Mouse (Mus musculus) spleen, adult 10 weeks (tissue): ENCODE measurements around the gene Lrrc51. TPM values are rescaled to one million over a fixed set of nuclear protein-coding genes. Genes with fewer than 3 reads are reported as not detected.

Experiments
- polyA plus RNA-seq: library from polyadenylated mRNA; stranded (reverse); fragments of 350-450 nt; fragmentation: Illumina TruSeq; extraction: RNeasy Lipid Tissue Mini Kit (QIAGEN cat#74804); gene quantifications from one replicate; pipeline ENCODE4 v1.2.3, GENCODE M21; 2015; ENCODE audit warnings: low replicate concordance; ENCODE audit not compliant: insufficient read depth

Lrrc51 gene
- 3.0 TPM for polyA plus RNA-seq

GRCm38 (mm10) chr7:101933751-101934240 lies at the start of gene Lrrc51, which contains the start of gene Numa1:
Lrrc51 (minus strand) TSS chr7:101933895.
Numa1 (plus strand) TSS chr7:101934111.

GRCm38 (mm10) chr7:101906287-101906681 lies 27.4 kb downstream of the Lrrc51 start, which contains the start of gene Tomt:
Tomt (minus strand) TSS chr7:101906359.

DNA sequence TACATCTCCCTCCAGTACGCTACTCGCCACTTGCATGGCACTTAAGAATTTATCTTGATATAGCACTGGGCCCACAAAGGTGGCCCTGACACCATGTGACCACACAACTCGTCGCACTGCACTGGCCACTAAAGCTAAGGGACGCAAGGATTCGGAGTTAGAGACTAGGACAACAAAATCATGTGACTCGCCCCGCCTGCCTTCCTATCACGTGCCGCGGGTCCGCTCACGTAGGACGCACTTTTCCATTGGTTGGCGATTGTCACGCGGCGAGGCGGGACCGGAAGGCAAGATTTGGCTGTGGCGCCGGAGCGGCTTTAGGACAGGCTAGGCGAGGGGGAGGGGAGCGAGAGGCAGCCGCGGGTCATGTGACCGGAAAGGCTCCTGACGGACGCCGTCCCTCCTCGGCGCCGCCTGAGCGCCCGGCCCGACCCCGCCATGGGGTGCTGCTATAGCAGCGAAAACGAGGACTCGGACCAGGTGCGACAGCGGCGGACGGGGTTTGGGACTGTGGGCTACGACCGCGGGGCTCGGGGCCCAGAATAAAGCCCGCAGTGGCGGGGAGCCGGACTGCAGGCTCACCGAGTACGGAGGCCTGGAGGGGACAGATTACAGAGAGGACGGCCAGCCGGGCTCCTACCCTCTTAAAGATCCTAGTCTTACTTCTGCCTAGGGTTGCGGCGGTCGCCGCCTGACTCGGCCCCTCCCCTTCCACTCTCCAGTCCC lies 28.0 kb downstream of the Lrrc51 start, which contains the start of gene Lamtor1:
Lamtor1 (plus strand) TSS at position 344 of the 726 bp plus-strand sequence.

GRCm38 (mm10) chr7:101870629-101871028 lies 63.1 kb downstream of the Lrrc51 start, which contains the start of gene Folr1:
Folr1 (minus strand) TSS chr7:101870788.

GRCm38 (mm10) chr7:101863415-101863814 lies 70.3 kb downstream of the Lrrc51 start, which contains the start of gene Anapc15:
Anapc15 (plus strand) TSS chr7:101863715.

Other genes starting within 250 kb of the Lrrc51 start
- gene Phox2a, start 115.6 kb downstream of the Lrrc51 start, polyA plus RNA-seq: not detected
- 22.2 TPM for gene Inppl1, start 95.7 kb downstream of the Lrrc51 start, polyA plus RNA-seq
- gene Folr2, start 76.7 kb downstream of the Lrrc51 start, polyA plus RNA-seq: 0.70 TPM
- gene Anapc15, start 70.2 kb downstream of the Lrrc51 start, polyA plus RNA-seq: 54.4 TPM
- not detected for gene Folr1, start 63.1 kb downstream of the Lrrc51 start, polyA plus RNA-seq
- gene Lamtor1, start 28.0 kb downstream of the Lrrc51 start, polyA plus RNA-seq: 50.3 TPM
- not detected for gene Tomt, start 27.5 kb downstream of the Lrrc51 start, polyA plus RNA-seq
- gene Numa1, start 216 bp upstream of the Lrrc51 start, polyA plus RNA-seq: 165 TPM
- 37.4 TPM for gene Il18bp, start 84.8 kb upstream of the Lrrc51 start, polyA plus RNA-seq
- gene Rnf121, start 131.6 kb upstream of the Lrrc51 start, polyA plus RNA-seq: 23.6 TPM
- 54.1 TPM for gene Xndc1, start 131.6 kb upstream of the Lrrc51 start, polyA plus RNA-seq
- 1.5 TPM for gene Xntrpc, start 131.8 kb upstream of the Lrrc51 start, polyA plus RNA-seq
- gene Trpc2, start 149.2 kb upstream of the Lrrc51 start, polyA plus RNA-seq: not detected
- gene Art1, start 167.8 kb upstream of the Lrrc51 start, polyA plus RNA-seq: not detected
- gene Art5, start 175.6 kb upstream of the Lrrc51 start, polyA plus RNA-seq: not detected
- gene Chrna10, start 182.9 kb upstream of the Lrrc51 start, polyA plus RNA-seq: not detected